Mouse (Mus musculus) thymus, adult 2 months (tissue): Measurements from ENCODE around the gene Cubn. TPM values are rescaled to one million over a fixed set of nuclear protein-coding genes. Genes with fewer than 3 reads are reported as not detected.

Experiments
- DNase-seq: peaks from one replicate; pipeline ENCODE4 v3.0.0; 2021
- H3K27ac ChIP-seq: fragments of 200-500 bp; 2 replicates; pipeline ENCODE4 v1.5.1; 2012; ENCODE audit warnings: low read length, control low read depth; ENCODE audit not compliant: control insufficient read depth, insufficient read depth
- H3K27me3 ChIP-seq: fragments of 200-500 bp; 2 replicates; pipeline ENCODE4 v1.6.1; 2012; ENCODE audit warnings: mild to moderate bottlenecking, low read length, moderate library complexity, mixed read lengths; ENCODE audit not compliant: control insufficient read depth, insufficient read depth
- H3K36me3 ChIP-seq: fragments of 200-500 bp; 2 replicates; pipeline ENCODE4 v1.6.1; 2012; ENCODE audit warnings: mild to moderate bottlenecking, low read length, moderate library complexity; ENCODE audit not compliant: control insufficient read depth, insufficient read depth
- H3K4me1 ChIP-seq: fragments of 200-500 bp; replicated peaks from 2 replicates; pipeline ENCODE4 v1.6.1; 2012; ENCODE audit warnings: low read length; ENCODE audit not compliant: control insufficient read depth, insufficient read depth
- H3K4me3 ChIP-seq: fragments of 200-500 bp; 2 replicates; pipeline ENCODE4 v1.5.1; 2012; ENCODE audit warnings: mild to moderate bottlenecking, low read length, control low read depth, moderate library complexity; ENCODE audit not compliant: control insufficient read depth, insufficient read depth
- CTCF ChIP-seq: fragments of 200-500 bp; IDR thresholded peaks from 2 replicates; pipeline ENCODE4 v1.5.1; 2012; ENCODE audit warnings: mild to moderate bottlenecking, control low read depth, low read length, moderate library complexity, borderline replicate concordance; ENCODE audit not compliant: control insufficient read depth, poor library complexity, insufficient read depth; ENCODE audit errors: extremely low read depth
- POLR2A ChIP-seq: fragments of 200-500 bp; IDR thresholded peaks from 2 replicates; pipeline ENCODE4 v1.6.1; 2012; ENCODE audit warnings: mild to moderate bottlenecking, low read length, control low read depth, moderate library complexity; ENCODE audit not compliant: control insufficient read depth, poor library complexity, insufficient read depth; ENCODE audit errors: extremely low read depth
- WGBS: fragments of 180-500 bp; shearing (Covaris S2); methylation state at CpG from one replicate; pipeline ENCODE4 v1.1.7; 2018; 5-methylcytosine and 5-hydroxymethylcytosine counted together
- polyA plus RNA-seq: library from polyadenylated mRNA; depleted of rRNA; stranded (reverse); fragments of >200 nt; gene quantifications from 2 replicates; pipeline ENCODE4 v1.2.3, GENCODE M21; 2012

The Cubn gene
- polyA plus RNA-seq, 1 experiment = 0.05 TPM

DNA sequence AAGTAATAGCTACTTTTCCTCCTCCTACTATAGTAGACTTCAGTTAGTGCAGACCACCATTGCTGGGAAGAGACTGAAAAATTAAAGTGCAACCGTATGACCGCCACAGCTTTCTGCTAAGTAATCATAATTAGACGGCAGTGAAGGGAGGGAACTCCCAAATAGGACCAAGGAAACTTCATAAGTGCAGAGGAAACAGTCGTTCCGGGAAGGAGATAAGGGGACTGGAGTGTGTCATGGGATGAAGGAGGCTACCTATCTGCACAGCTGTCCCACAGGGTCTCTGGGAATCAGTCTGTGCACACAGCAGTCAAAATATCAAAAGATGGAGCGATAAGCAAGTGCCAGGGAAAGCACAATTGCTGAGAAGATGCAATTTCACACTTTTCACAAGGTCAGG is 39.0 kb upstream of the Cubn start:
- H3K27ac ChIP-seq = no peak overlapping the region
- no peak for DNase-seq
- no peak overlapping the region for H3K4me3 ChIP-seq
- no peaks in the 10 kb centered on the region for H3K27me3 ChIP-seq
- no peaks in the 10 kb centered on the region for H3K36me3 ChIP-seq
- WGBS = 98% methylated on average over 6 of the region's 6 CpGs
- TF ChIP-seq CTCF (no peak), POLR2A (no peak)
- no peaks in the 10 kb centered on the region for H3K4me1 ChIP-seq

DNA sequence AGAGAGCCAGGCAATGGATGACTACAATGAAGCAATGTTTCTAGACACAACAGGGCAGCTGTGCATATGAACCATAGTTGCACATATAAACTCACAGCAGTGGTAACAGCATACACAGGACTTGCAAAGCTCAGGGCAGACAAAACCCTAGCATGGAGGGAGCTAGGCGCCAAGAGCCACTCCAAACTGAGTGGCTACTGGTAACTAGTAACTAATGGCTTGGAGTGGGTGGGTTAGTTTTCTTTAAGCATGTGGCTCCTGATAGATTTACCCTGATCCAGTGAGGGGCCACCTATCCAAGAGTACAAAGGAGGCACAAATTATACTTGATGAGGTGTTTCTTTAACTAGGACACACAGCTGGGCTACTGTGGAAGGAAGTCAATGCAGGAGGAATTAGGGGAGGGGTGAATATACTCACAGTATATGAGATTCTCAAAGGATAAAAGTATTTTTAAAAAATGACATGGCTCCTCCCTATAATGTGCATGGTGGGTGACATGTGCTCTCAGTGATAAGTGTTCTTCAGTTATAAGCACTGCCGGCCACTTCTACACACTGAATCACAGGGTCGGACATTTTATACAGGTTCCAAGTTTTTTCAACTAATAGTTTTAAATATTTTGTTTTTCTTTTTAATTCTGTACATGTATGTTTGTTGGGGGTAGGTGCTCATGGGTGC is 37.8 kb upstream of the Cubn start:
- over 99% methylated on average over 3 of the region's 3 CpGs for WGBS
- Histone ChIP-seq H3K27me3 (no peaks in the 10 kb centered on the region), H3K4me1 (no peaks in the 10 kb centered on the region), H3K4me3 (no peak overlapping the region), H3K36me3 (no peaks in the 10 kb centered on the region), H3K27ac (no peak overlapping the region)
- TF ChIP-seq POLR2A (no peak), CTCF (no peak)
- no peak for DNase-seq

DNA sequence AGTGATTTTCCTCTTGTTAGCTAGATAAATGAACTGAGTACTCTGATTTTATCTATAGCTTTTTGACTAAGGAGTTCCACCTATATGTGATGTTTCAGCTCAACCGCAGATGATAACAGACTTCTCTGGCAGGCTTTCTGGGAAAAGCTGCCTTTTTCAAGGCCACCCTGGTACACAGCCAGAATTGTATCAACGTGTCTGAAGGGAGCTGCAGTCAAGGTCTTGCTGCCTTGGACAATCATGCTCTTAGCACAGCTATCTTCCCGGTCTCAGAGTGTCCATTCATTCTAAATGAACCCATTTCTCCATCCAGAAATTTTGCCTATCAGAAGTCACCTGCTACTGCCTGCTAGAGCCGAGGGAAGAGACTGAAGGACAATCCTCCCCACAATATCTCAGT is 35.9 kb upstream of the Cubn start:
- H3K36me3 ChIP-seq = no peaks in the 10 kb centered on the region
- 91% methylated on average over 4 of the region's 4 CpGs for WGBS
- DNase-seq = no peak
- H3K27ac ChIP-seq = no peak overlapping the region
- H3K4me3 ChIP-seq = no peak overlapping the region
- no peaks in the 10 kb centered on the region for H3K4me1 ChIP-seq
- no peaks in the 10 kb centered on the region for H3K27me3 ChIP-seq
- no peak for TF ChIP-seq CTCF
- TF ChIP-seq POLR2A = no peak

DNA sequence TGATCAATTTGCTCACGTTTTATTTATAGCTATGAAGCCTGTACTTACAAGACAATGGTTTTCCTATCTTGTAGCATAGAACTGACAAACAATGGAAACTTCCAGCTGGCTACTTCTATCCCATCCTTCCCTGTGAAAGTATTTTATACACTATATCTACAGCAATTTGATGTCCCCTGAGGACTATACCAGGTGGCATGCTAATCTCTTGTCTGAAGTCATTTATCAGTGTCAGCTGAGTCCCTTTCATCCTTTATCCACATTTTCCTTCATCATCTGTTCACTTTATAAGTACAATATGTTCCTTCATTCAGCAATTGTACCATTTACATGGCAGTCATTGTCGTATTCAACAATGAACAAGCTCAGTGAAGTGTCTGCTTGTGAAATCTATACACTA is 35.5 kb upstream of the Cubn start:
- TF ChIP-seq CTCF (no peak), POLR2A (no peak)
- DNase-seq = no peak
- Histone ChIP-seq H3K4me1 (no peaks in the 10 kb centered on the region), H3K36me3 (no peaks in the 10 kb centered on the region), H3K27ac (no peak overlapping the region), H3K4me3 (no peak overlapping the region), H3K27me3 (no peaks in the 10 kb centered on the region)
- WGBS = 88% methylated on average over 2 of the region's 2 CpGs

DNA sequence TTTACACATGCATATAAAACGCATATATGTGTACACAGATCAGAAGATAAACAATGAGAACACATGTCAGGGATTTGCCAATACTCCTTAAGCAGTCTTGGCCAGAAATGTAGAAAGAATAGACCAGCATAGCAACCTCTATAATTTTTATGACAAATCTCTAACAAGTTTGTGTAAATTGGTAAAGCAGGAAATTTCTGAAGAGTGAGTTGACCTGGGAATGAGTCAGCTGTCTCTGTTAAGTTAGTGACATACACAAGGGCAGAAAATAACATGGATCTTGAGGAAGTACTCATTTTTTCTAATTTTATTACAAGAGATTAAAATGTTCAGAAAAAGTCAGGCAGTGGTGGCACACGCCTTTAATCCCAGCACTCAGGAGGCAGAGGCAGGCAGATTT is 34.6 kb upstream of the Cubn start:
- Histone ChIP-seq H3K4me3 (no peak overlapping the region), H3K27me3 (no peaks in the 10 kb centered on the region), H3K36me3 (no peaks in the 10 kb centered on the region), H3K27ac (no peak overlapping the region), H3K4me1 (no peaks in the 10 kb centered on the region)
- DNase-seq = no peak
- WGBS = 95% methylated on average over 2 of the region's 2 CpGs
- TF ChIP-seq POLR2A = no peak
- no peak for TF ChIP-seq CTCF

DNA sequence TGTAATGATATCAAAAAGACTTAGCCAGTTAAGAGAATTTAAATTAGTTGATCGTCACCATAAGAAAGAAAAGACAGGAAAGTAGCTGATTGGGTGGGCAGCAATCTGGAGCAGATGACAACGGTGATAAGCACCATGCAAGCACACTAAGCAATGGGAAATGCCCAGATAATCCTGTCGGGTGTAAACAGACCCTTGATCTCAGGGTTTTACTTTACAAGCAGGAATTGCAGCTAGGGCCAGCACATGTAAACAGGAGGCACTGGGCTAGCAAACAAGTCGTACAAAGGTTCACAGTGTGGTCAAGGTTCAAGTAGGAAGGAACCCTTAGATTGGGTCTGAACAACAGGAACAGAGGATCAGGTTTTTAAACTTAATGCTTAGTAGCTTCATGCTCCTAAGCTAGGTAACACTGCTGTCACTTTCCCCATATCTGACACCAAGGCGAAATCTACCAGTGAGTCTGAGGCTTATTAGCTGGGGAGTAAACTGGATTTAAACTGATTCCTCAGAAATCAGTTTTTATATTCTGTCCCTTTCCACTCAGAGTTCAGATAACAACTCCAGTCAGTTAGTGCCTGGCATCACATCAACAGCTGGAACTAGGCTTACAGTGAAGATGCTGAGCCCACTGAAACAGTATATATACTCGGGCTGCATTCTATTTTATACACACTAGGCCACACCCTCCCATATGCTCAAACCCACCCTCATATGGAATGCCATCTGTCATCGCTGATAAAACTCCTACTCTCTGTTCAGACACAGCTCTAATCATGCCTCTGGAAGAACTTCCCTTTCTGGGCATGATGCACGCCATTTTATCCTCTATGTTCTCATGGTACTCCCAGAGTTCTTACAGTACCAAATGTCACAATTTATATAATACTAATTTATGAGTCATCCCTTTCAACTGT is 32.2 kb upstream of the Cubn start:
- Histone ChIP-seq H3K27ac (no peak overlapping the region), H3K4me1 (no peaks in the 10 kb centered on the region), H3K4me3 (no peak overlapping the region), H3K36me3 (peaks cover 5% of the 10 kb centered on the region; the same call in 1 of the 2 replicates), H3K27me3 (no peaks in the 10 kb centered on the region)
- WGBS = 94% methylated on average over 8 of the region's 8 CpGs
- no peak for DNase-seq
- TF ChIP-seq CTCF (no peak), POLR2A (no peak)
